Mouse (Mus musculus): ENCODE measurements around the gene 2310050C09Rik. TPM values are rescaled to one million over a fixed set of nuclear protein-coding genes. Genes with fewer than 3 reads are reported as not detected.
A peak's percentile ranks its signal among the peaks of the same experiment; 100 is the strongest.

Gene 2310050C09Rik
- not detected in 2 replicates for polyA plus RNA-seq (2012; rRNA removed)

- H3K27me3 ChIP-seq (ENCODE audit: control insufficient read depth, insufficient read depth, low read length), result no peaks in the 10 kb centered on the region
- no peak within 1 kb of the TSS for H3K4me3 ChIP-seq (ENCODE audit: extremely low read depth, insufficient read depth, insufficient read length)
- H3K36me3 ChIP-seq (ENCODE audit: control insufficient read depth, insufficient read depth, low read length), result no peaks in the 10 kb centered on the region
- no peaks in the 10 kb centered on the region for H3K4me1 ChIP-seq (ENCODE audit: control insufficient read depth, insufficient read depth, insufficient read length)
- no peak for DNase-seq (ENCODE audit: low read depth in 1 of 2, low spot score in 2 of 2)
- H3K27ac ChIP-seq (ENCODE audit: insufficient read depth, low read length), result no peak within 1 kb of the TSS
- TF ChIP-seq CTCF (IDR thresholded peaks at IDR 0.05; ENCODE audit: extremely low read depth, insufficient read depth, insufficient read length, insufficient replicate concordance), result no peak
- TF ChIP-seq POLR2A (IDR thresholded peaks at IDR 0.05; ENCODE audit: low read depth, low read length), result no peak
- WGBS, result 82% methylated on average over 4 of the region's 4 CpGs
Observed at GRCm38 (mm10) chr3:92870116-92870515, at the start of gene 2310050C09Rik. Gene 2310050C09Rik (minus strand): TSS chr3:92870216.

- WGBS, result 22% methylated on average over 4 of the region's 4 CpGs
- Histone ChIP-seq H3K4me1 (ENCODE audit: control insufficient read depth, insufficient read depth, insufficient read length) (no peaks in the 10 kb centered on the region), H3K27me3 (ENCODE audit: control insufficient read depth, insufficient read depth, low read length) (no peaks in the 10 kb centered on the region), H3K36me3 (ENCODE audit: control insufficient read depth, insufficient read depth, low read length) (no peaks in the 10 kb centered on the region), H3K27ac (ENCODE audit: insufficient read depth, low read length) (no peak overlapping the region), H3K4me3 (ENCODE audit: extremely low read depth, insufficient read depth, insufficient read length) (no peak overlapping the region)
- no peak for DNase-seq (ENCODE audit: low read depth in 1 of 2, low spot score in 2 of 2)
- no peak for TF ChIP-seq POLR2A (IDR thresholded peaks at IDR 0.05; ENCODE audit: low read depth, low read length)
- TF ChIP-seq CTCF (IDR thresholded peaks at IDR 0.05; ENCODE audit: extremely low read depth, insufficient read depth, insufficient read length, insufficient replicate concordance), result peak; percentile 3; the same call in 1 of the 2 replicates
Observed at GRCm38 (mm10) chr3:92907571-92907970, 37.6 kb upstream of the 2310050C09Rik start.

- no peak for TF ChIP-seq CTCF (IDR thresholded peaks at IDR 0.05; ENCODE audit: extremely low read depth, insufficient read depth, insufficient read length, insufficient replicate concordance)
- TF ChIP-seq POLR2A (IDR thresholded peaks at IDR 0.05; ENCODE audit: low read depth, low read length), result no peak
- H3K4me1 ChIP-seq (ENCODE audit: control insufficient read depth, insufficient read depth, insufficient read length), result no peaks in the 10 kb centered on the region
- 63% methylated on average over 3 of the region's 3 CpGs for WGBS
- DNase-seq (ENCODE audit: low read depth in 1 of 2, low spot score in 2 of 2), result no peak
- H3K36me3 ChIP-seq (ENCODE audit: control insufficient read depth, insufficient read depth, low read length), result no peaks in the 10 kb centered on the region
- H3K4me3 ChIP-seq (ENCODE audit: extremely low read depth, insufficient read depth, insufficient read length), result no peak overlapping the region
- no peaks in the 10 kb centered on the region for H3K27me3 ChIP-seq (ENCODE audit: control insufficient read depth, insufficient read depth, low read length)
- H3K27ac ChIP-seq (ENCODE audit: insufficient read depth, low read length), result no peak overlapping the region
Observed at GRCm38 (mm10) chr3:92905182-92905581, 35.2 kb upstream of the 2310050C09Rik start.

GRCm38 (mm10) chr3:92903640-92904039 lies 33.6 kb upstream of the 2310050C09Rik start:
- no peaks in the 10 kb centered on the region for H3K27me3 ChIP-seq (ENCODE audit: control insufficient read depth, insufficient read depth, low read length)
- H3K4me3 ChIP-seq (ENCODE audit: extremely low read depth, insufficient read depth, insufficient read length), result no peak overlapping the region
- no peak for DNase-seq (ENCODE audit: low read depth in 1 of 2, low spot score in 2 of 2)
- TF ChIP-seq POLR2A (IDR thresholded peaks at IDR 0.05; ENCODE audit: low read depth, low read length), result no peak
- TF ChIP-seq CTCF (IDR thresholded peaks at IDR 0.05; ENCODE audit: extremely low read depth, insufficient read depth, insufficient read length, insufficient replicate concordance), result no peak
- WGBS, result 28% methylated on average over 4 of the region's 4 CpGs
- no peaks in the 10 kb centered on the region for H3K4me1 ChIP-seq (ENCODE audit: control insufficient read depth, insufficient read depth, insufficient read length)
- no peak overlapping the region for H3K27ac ChIP-seq (ENCODE audit: insufficient read depth, low read length)
- H3K36me3 ChIP-seq (ENCODE audit: control insufficient read depth, insufficient read depth, low read length), result no peaks in the 10 kb centered on the region

GRCm38 (mm10) chr3:92902992-92903391 lies 33.0 kb upstream of the 2310050C09Rik start:
- TF ChIP-seq CTCF (IDR thresholded peaks at IDR 0.05; ENCODE audit: extremely low read depth, insufficient read depth, insufficient read length, insufficient replicate concordance) (no peak), POLR2A (IDR thresholded peaks at IDR 0.05; ENCODE audit: low read depth, low read length) (no peak)
- no peak overlapping the region for H3K4me3 ChIP-seq (ENCODE audit: extremely low read depth, insufficient read depth, insufficient read length)
- H3K4me1 ChIP-seq (ENCODE audit: control insufficient read depth, insufficient read depth, insufficient read length), result no peaks in the 10 kb centered on the region
- WGBS, result 18% methylated on average over 3 of the region's 3 CpGs
- DNase-seq (ENCODE audit: low read depth in 1 of 2, low spot score in 2 of 2), result no peak
- no peak overlapping the region for H3K27ac ChIP-seq (ENCODE audit: insufficient read depth, low read length)
- no peaks in the 10 kb centered on the region for H3K27me3 ChIP-seq (ENCODE audit: control insufficient read depth, insufficient read depth, low read length)
- H3K36me3 ChIP-seq (ENCODE audit: control insufficient read depth, insufficient read depth, low read length), result no peaks in the 10 kb centered on the region

GRCm38 (mm10) chr3:92894489-92894888 lies 24.5 kb upstream of the 2310050C09Rik start:
- WGBS, result 49% methylated on average over 1 of the region's 1 CpGs
- TF ChIP-seq CTCF (IDR thresholded peaks at IDR 0.05; ENCODE audit: extremely low read depth, insufficient read depth, insufficient read length, insufficient replicate concordance) (no peak), POLR2A (IDR thresholded peaks at IDR 0.05; ENCODE audit: low read depth, low read length) (no peak)
- DNase-seq (ENCODE audit: low read depth in 1 of 2, low spot score in 2 of 2), result no peak
- H3K27me3 ChIP-seq (ENCODE audit: control insufficient read depth, insufficient read depth, low read length), result no peaks in the 10 kb centered on the region
- no peaks in the 10 kb centered on the region for H3K4me1 ChIP-seq (ENCODE audit: control insufficient read depth, insufficient read depth, insufficient read length)
- no peaks in the 10 kb centered on the region for H3K36me3 ChIP-seq (ENCODE audit: control insufficient read depth, insufficient read depth, low read length)
- no peak overlapping the region for H3K27ac ChIP-seq (ENCODE audit: insufficient read depth, low read length)
- H3K4me3 ChIP-seq (ENCODE audit: extremely low read depth, insufficient read depth, insufficient read length), result no peak overlapping the region

GRCm38 (mm10) chr3:92894063-92894462 lies 24.0 kb upstream of the 2310050C09Rik start:
- 65% methylated on average over 3 of the region's 3 CpGs for WGBS

More at GRCm38 (mm10) chr3:92894063-92894462, 24.0 kb upstream of the 2310050C09Rik start:
- Histone ChIP-seq H3K27me3 (ENCODE audit: control insufficient read depth, insufficient read depth, low read length) (no peaks in the 10 kb centered on the region), H3K4me1 (ENCODE audit: control insufficient read depth, insufficient read depth, insufficient read length) (no peaks in the 10 kb centered on the region), H3K4me3 (ENCODE audit: extremely low read depth, insufficient read depth, insufficient read length) (no peak overlapping the region), H3K36me3 (ENCODE audit: control insufficient read depth, insufficient read depth, low read length) (no peaks in the 10 kb centered on the region), H3K27ac (ENCODE audit: insufficient read depth, low read length) (no peak overlapping the region)
- no peak for DNase-seq (ENCODE audit: low read depth in 1 of 2, low spot score in 2 of 2)
- TF ChIP-seq POLR2A (IDR thresholded peaks at IDR 0.05; ENCODE audit: low read depth, low read length), result no peak
- no peak for TF ChIP-seq CTCF (IDR thresholded peaks at IDR 0.05; ENCODE audit: extremely low read depth, insufficient read depth, insufficient read length, insufficient replicate concordance)

All from spleen, adult 2 months (tissue).